Mouse (Mus musculus) hindlimb bud, embryonic 11.5 days (tissue): ENCODE results near the gene Dctpp1.

Experiments used
- DNase-seq: peaks from one replicate; pipeline ENCODE4 v3.0.0-alpha.2; 2012; ENCODE audit warnings: low read depth, low spot score; ENCODE audit errors: extremely low spot score

The Dctpp1 gene

DNA sequence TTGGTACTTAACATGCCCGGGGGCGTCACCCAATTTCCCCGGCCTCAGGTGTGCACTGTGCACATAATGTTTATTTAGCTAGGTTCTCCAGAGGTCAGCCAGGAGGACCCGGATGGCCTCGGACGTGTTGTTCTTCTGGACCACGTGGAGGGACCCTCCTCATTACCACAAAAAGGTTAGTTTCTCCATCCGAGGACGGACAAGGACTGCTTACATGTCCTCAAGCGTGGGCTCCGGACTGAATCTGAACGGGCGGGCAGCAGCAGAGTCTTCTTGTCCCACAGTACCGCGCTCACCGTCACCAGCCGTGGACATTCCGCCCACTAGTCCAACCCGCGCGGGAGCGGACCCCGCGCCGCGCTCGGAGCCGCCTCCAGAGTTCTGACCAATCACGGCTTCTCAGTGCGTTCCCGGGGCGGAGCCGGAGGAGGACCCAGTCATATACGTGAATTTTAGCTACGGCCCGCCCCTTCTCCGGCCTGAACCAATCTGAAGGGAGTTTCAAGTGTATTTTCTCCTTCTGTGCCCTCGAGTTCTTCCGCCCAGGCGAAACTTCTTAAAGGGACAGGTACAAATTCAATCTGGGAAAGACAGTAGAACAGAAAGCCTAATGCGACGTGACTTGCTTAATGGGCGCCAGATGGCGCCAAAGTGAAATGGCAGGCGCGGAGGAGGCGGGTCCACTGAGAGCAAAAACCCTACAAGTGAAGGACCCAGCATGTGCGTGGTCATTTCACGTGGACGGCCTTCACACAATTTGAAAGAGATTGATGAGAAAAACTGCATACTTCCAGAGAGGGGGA, at the start of gene Dctpp1:
Dctpp1 (minus strand) TSS at position 401 of the 803 bp plus-strand sequence.
- DNase-seq, result peak; percentile 96

DNA sequence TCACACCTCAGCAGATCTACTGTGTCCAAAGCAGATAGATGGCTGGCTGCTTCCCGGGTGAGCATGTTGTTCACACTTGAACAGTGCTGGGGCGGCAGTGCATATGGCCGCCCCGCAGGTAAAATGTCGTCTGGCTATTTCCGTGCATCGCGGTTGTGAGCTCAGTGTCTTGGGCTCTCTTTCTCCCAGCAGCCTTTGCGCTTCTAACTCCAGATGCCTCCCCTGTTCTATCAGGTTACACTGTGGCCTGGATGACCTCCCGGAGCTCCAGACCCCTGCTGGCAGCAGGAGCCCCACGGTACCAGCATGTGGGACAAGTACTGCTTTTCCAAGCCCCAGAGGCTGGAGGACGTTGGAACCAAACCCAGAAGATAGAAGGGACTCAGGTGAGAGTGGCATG, 49.4 kb upstream of the Dctpp1 start:
- no peak for DNase-seq

DNA sequence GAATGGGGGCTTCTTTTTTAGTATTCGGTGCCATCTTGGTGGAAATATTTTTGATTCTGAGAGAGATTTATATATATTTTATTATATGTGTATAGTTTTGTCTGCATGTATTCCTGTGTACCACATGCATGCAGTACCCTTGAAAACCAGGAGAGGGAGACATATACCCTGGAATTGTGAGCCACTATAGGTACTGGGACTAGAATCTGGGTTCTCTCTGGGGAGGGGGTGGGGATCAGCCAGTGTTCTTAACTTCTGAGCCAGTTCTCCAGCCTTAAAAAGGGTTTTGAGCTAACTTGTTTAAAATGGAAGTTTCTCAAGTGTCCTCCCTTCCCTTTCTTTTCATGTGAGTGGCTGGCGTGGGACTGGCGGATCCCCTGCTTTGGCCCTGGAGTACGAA, 48.4 kb upstream of the Dctpp1 start:
- peak; percentile 56 for DNase-seq

DNA sequence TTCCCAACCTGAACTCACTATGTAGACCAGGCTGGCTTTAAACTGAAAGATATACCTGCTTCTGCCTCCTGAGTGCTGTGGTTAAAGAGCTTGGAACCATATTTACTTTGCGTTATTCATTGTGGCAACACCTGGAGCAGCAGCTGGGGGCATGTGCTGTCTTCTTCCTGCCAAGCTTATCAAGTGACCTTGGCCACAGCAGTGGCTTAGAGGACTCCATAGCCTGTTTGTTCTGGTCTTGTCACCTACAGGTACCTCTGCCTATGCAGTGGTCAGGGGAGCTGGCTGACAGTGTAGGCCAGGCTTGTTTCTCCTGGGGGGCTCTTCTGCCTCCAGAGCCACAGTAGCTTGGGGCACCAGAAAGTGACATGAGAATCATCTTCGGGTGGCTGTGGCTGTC, 47.9 kb upstream of the Dctpp1 start:
- no peak for DNase-seq

DNA sequence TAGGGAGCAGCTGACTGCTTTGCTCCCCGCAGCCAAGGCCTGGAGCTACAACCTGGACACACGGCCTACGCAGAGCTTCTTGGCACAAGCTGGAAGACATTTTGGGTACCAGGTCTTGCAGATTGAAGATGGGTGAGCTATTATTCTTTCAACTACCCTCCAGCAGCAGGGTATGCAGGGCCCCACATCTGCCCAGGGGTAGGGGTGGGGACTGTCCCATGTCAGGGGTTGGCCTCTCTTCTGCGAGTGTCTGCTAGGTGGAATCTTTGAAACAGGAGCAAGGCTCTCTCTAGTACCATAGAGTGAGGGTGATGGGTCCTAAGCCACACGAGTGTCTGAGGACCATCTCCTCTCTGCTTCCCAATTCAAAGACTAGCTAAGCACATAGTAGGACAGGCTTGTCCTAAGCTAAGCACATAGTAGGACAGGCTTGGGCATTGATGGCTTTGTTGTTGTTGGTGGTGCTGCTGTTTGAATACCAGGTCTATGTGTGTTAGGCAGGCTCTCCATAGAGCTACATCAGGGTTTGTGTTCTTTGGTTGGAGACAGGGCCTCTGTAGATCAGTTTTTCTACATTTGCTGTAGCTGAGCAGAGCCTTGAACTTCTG, 37.2 kb upstream of the Dctpp1 start:
- DNase-seq, result no peak

DNA sequence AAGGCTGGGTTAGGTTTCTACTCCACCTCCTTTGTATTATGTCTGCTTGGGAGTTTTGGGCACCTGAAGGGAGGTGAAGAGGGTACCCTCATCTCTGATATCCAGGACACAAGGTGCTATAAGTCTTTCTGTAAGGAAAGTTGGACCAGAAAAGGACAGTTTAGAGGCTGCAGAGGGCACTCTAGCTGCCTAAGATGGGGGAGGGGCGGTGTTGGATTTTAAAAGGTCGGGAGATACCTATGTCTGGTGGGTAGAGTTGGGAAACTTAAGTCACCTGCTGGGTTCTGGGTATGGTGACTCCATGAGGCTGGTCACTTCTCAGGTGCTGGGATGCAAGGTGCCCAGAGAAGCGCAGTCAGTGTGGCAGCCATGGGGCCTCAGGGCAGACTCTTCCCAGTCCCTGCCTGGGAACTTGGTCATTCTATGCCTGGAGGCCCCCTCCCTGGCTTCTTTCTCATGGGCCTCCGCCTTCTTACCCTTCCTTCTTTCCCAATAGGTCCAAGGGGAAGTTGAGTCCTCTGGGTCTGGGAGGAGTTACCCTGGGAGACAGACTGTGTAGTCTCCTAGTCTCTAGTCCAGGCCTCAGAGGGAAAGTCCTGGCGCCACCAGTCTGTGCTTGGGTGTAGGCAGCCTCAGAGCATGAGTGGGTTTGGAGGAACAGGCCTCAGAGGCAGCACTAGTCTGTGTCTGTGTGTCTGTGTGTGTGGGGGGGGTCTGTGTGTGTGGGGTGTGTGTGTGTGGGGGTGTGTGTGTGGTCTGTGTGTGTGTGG, 36.5 kb upstream of the Dctpp1 start:
- DNase-seq, result no peak

DNA sequence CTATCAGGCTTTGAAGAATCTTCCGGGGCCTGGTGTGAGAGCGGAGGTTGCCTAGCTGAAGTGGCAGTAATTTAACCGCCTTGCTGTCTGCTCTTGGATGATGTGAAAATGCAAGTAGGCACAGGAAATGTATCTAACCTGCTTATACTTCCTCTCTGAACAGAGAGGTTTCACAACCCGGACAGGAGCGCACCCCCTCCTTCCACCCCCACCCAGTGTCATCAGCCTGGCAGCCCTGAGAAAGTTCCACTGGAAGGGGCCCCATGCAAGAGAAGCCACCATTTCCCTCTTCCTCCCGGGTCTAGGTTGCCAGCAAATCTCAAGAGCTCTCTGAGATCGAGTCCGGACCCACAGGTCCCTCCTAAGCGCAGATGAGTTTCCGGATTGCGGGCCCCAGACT, 35.6 kb upstream of the Dctpp1 start, which contains the start of gene Itgal:
Itgal (plus strand) TSS at position 163 of the 400 bp plus-strand sequence.
- no peak for DNase-seq

DNA sequence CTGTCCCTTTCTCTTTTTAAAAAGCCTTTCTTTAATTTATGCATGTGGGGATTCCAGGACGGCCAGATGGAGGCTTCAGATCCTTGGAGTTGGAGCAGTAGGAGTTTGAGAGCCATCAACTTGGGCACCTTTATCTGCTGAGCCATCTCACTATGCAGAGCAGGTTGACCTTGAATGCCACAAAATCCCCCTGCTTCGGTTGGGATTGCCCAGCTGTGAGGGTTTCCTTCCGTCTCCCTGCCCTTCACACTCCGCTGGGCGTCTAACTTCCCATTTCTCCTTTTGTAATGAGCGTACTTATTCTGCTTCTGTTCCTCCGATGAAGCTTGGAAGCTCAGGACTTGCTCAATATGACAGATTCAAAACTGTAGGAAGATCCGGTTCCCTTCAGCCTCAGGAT, 29.6 kb upstream of the Dctpp1 start:
- no peak for DNase-seq

DNA sequence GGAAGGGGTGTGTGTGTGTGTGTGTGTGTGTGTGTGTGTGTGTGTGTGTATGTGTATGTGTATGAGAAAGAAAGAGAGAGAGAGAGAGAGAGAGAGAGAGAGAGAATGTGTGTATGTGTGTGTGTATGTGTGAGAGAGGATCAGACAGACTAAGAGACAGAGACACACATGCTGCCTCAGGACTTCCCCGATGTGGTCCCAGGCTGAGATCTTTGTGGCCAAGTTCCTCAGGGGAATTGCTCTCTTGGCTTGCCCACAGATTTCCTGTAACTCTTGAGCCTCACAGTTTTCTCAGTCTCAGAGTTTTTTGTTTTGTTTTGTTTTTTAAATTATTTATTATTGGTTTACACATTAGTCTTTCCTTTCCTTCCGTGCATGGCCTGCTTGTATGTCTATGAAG, 28.8 kb upstream of the Dctpp1 start:
- no peak for DNase-seq

DNA sequence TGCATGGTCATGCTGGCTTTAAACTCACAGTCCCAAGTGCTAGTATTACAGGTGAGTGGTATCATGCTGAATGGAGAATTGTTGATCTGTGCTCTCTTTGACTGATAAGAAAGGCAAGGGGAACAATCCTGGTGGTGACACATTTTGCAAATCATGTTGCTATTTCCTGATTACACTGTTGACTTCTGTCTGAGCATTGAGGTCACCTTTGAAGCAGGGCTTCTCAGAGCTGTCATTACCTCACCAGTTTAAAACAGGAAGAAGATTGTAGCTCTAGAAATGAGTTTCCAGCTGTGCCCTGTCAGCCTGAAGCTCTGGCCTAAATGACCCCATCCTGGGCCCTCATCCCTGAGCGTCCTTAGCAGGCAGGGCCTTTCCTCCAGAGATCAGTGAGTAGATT, 27.4 kb upstream of the Dctpp1 start:
- DNase-seq, result no peak

DNA sequence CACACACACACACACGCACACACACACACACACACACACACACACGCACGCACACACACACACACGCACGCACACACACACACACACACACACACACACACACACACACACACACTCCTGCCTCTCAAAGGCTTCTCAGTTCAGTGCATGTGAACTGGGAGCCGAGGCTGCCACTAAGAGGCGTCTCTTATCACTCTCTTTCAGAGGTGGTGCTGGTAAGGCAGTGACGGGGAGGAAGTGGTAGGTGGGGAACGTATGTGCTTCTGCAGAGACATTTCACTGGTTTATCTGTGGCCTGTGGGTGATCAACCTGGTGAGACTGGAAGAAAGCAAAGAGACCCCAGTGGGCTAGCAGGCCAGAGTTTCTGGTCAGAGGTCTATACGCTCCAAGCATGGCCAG, 24.6 kb upstream of the Dctpp1 start:
- no peak for DNase-seq

DNA sequence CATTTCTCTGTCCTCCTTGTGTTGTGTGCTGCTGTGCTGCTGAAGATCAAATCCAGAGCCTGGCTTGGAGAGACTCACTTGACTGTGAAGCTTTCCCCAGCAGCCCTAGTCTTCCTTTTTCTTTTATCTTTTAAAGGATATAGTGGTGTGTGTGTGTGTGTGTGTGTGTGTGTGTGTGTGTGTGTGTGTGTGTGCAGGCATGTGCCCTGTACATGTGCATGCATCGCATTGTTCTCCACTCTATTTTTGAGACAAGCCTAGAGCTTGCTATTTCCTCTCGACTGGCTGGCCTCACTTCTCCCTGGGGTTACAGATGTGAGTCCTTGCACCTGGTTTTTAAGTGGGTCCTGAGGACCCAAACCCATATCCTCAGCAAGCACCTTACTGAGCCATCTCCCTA, 21.7 kb upstream of the Dctpp1 start:
- no peak for DNase-seq

DNA sequence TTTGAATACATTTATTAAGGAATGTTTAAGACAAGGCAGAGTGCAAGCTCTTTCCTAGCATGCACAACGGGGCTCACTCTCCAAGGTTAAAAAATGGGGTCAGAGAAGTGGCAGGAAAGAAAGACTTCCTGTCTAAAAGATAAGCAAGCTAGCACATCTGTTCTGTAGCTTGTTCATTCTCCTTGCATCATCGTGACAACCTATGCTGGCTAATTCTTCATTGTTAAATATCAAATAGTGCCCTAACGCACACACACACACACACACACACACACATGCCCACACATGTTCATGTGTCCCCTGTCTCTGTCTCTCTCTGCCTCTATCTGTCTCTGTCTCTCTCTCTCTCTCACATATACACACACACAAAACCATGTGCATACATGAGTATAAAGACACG, 20.6 kb upstream of the Dctpp1 start:
- DNase-seq, result no peak

DNA sequence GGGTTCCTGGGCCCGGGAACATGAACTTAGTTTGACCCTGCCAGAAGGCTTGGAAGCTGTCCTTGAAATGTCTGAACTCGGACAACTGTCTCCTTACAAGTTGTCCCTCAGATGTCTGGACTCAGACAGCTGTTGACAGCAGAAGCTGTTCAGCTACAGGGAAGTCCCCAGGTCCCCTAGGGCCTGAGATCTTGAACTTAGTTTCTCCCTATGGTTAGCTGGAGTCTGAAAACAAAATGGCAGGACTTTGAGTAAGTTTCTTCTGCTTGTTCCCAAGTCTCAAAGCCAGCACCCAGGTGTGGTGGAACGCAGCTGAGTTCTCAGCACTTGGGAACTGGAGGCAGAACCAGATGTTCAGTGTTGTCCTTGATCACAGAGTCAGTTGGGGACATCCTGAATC, 19.6 kb upstream of the Dctpp1 start:
- no peak for DNase-seq

DNA sequence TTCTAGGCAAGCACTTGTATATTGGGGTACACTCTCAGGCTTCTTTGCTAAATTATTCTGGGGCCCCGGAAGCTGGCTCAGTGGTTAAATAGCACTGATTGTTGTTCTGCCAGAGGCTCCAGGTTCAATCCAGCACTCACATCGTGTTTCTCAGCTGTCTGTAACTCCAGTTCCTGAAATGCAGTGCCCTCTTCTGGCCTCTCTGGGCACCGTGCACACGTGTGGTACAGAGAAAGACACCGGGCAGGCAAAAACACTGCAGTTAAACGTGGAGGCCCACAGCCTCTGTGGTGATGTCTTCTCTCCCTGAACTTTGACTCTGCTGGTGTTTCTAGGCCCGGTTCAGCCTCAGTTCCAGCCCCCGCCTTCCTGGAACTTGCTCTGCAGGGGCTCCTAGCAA, 17.8 kb upstream of the Dctpp1 start:
- DNase-seq, result no peak

DNA sequence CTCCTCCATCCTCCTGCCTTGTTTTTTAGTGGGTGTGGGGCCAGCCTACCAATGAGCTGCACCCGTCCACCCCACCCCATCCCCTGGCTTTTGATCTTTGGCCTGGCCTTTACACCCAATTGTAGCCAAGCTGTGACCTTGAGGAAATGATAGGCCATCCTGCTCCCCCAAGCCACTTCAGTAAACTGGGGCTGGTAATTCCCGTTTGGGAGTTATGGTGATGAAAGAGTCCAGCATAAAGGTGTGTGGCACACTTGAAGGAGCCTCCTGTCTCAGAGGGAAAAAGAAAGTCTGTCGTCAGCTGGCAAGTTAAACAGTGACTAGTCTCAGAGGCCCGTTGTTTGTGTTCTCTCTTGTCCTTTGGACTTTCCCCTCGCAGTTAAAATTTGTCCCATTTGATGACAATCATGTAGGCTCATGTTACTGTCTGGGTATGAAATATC, 16.0 kb upstream of the Dctpp1 start:
- no peak for DNase-seq

DNA sequence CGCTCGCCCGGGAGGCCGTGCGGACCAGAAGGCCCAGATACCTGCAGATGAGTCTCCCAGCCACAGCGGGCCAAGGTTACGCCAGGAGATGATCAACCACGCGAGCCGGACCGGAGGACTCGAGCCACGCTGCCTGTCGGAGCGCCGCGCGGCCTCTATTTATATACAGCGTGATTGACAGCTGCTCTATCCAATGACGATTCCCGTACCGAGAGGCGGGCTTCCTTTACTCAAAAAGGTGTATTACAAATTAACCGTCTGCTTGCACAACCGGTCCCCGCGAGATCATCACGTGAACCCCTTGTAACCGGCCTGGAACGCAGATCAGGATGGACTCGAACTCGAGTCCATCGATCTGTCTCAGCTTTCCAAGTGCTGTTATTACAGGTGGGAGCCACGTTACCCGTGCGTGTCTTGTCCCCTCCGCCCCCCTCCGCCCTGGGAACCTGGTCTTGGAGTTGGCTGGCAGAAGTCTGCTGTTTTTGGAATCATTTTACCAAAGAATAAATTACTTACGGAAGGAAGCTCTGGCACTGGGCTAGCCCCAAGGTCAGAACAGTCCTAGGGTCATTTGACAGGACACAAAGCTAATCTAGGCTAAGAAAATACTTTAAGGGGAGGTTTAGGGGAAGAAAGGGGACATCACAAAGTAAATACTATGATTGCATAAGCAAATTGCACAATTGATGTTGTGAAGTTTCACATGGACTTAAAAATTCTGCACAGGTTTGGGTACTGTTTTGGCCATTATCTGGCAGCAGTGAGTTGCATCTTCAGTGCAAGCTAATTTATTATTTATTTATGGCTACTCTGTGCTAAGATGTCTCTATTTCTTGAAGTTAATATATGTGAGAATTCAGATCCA, 13.6 kb upstream of the Dctpp1 start, which contains the start of gene Sephs2:
Sephs2 (minus strand) TSS at position 131 of the 865 bp plus-strand sequence.
- DNase-seq, result peak; percentile 90

DNA sequence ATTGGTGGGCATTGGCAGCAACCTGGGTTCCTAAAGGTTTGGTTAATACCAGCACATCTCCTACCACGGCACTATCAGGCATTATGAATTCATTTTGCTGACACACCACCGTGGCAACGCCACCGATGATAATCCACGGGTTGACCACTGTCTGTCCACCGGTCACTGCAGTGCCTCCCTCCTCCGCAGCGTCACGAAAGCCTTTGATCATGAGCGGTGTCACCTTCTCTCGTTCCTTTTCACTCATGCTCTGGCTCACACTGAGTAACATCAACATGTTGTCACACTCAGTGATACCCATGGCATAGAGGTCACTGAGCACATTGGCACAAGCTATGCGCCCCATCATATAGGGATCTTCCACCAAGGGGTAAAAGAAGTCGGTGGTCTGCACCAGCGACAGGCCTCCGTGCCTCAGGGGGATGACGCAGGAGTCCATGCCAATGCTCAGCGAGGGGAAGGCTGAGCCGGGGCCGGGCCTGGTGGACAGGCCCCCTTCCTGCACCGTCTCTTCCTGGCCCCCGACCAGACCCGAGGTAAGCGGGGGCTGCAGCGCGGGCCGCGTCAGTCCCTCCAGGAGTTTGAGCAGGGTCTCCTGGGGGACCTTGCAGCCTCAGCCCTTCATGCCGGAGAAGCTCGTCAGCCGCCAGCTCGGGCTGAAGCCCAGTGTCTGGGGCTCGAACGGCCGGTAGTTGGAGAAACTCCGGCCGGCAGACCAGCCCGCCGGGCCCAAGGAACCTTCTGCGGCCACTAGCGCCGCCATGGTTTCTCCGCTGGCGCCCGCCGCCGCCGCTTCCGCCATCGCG, 12.8 kb upstream of the Dctpp1 start:
- no peak for DNase-seq

DNA sequence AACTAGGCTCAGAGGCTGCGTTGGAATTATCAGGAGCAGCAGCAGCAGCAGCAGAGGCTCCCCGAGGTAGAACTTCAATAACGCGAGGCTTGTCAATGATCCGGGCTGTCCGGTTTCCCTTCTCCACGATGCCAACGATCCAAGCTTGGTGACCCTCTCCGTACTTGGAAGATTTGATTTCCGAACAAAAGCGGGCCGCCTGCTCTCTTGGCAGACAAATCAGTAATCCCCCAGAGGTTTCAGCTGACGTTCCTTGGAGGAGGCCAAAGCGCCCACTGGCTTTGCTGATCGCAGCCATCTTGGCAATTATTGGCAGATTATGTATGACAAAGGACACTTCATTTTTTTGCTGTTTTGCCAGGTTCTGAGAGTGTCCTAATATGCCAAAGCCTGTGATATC, 12.1 kb upstream of the Dctpp1 start:
- DNase-seq, result no peak

DNA sequence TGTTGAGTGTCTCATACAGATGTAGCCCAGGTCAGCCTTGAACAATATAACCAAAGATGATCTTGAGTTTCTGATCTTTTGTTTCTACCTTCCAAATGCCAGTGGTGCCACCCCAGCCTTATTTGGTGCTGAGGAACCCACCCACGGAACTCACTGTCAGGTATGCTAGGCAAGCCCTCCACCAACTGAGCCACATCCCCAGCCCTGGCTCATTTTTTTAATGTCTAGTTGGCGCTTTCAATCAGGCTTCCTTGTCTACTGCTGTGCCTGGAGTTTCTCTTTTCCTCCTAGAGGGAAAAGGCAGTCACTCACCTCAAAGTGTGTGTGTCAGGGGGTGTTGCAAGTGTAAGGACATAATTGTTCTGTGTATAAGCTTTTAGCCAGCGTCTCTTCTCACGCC, 10.6 kb upstream of the Dctpp1 start:
- DNase-seq, result no peak
